Mouse (Mus musculus) heart, postnatal 0 days (tissue): Measurements from ENCODE around the gene Pth1r. TPM values are rescaled to one million over a fixed set of nuclear protein-coding genes. Genes with fewer than 3 reads are reported as not detected.

ENCODE experiments used
- ATAC-seq: fragments of 200-750 bp; cut with Nextera tagmentation; 2 replicates; pipeline ENCODE4 v1.8.0; 2017; ENCODE audit warnings: low read depth, moderate number of reproducible peaks, moderate library complexity; ENCODE audit not compliant: insufficient read depth
- DNase-seq: peaks from one replicate; pipeline ENCODE4 v3.0.0-alpha.2; 2016; ENCODE audit warnings: low spot score
- H3K27ac ChIP-seq: fragments of 300-500 bp; sonication (generic); 2 replicates; pipeline ENCODE4 v1.5.1; 2014; ENCODE audit warnings: low read depth, mild to moderate bottlenecking
- H3K27me3 ChIP-seq: fragments of 300-500 bp; sonication (generic); 2 replicates; pipeline ENCODE4 v1.6.1; 2014; ENCODE audit warnings: low read length, mixed read lengths; ENCODE audit not compliant: control insufficient read depth, insufficient read depth
- H3K36me3 ChIP-seq: fragments of 300-500 bp; sonication (generic); replicated peaks from 2 replicates; pipeline ENCODE4 v1.6.1; 2014; ENCODE audit warnings: low read length, mixed read lengths; ENCODE audit not compliant: control insufficient read depth, insufficient read depth
- H3K4me1 ChIP-seq: fragments of 300-500 bp; sonication (generic); 2 replicates; pipeline ENCODE4 v1.6.1; 2014; ENCODE audit warnings: antibody characterized with exemption; ENCODE audit not compliant: control insufficient read depth, insufficient read depth
- H3K4me2 ChIP-seq: fragments of 300-500 bp; sonication (generic); 2 replicates; pipeline ENCODE4 v1.6.1; 2014; ENCODE audit warnings: low read depth, mild to moderate bottlenecking, low read length, moderate library complexity
- H3K4me3 ChIP-seq: fragments of 300-500 bp; sonication (generic); 2 replicates; pipeline ENCODE4 v1.5.1; 2014; ENCODE audit warnings: low read depth, low read length
- H3K9ac ChIP-seq: fragments of 300-500 bp; sonication (generic); replicated peaks from 2 replicates; pipeline ENCODE4 v1.6.1; 2014; ENCODE audit warnings: low read depth, low read length, mixed read lengths
- H3K9me3 ChIP-seq: fragments of 300-500 bp; sonication (generic); replicated peaks from 2 replicates; pipeline ENCODE4 v1.6.1; 2016; ENCODE audit warnings: low read length; ENCODE audit not compliant: control insufficient read depth
- CTCF ChIP-seq: IDR thresholded peaks from 2 replicates; pipeline ENCODE4 v1.5.1; 2016; ENCODE audit warnings: antibody characterized with exemption, control low read depth, low read depth
- EP300 ChIP-seq: IDR thresholded peaks from 2 replicates; pipeline ENCODE4 v1.6.1; 2016; ENCODE audit warnings: antibody characterized with exemption, low read depth
- WGBS: fragments of 180-500 bp; shearing (Covaris S2); extraction: QIAGEN DNeasy Blood & Tissue Kit; methylation state at CpG from one replicate; pipeline ENCODE4 v1.1.7; 2014; 5-methylcytosine and 5-hydroxymethylcytosine counted together
- polyA plus RNA-seq: library from polyadenylated mRNA; unstranded; fragments of >200 nt; fragmentation: Nextera tagmentation; extraction: Ambion mirVana; gene quantifications from 2 replicates; pipeline ENCODE4 v1.2.1, GENCODE M21; 2015
- total RNA-seq: library from RNA; depleted of rRNA; stranded (reverse); fragments of >200 nt; gene quantifications from 2 replicates; pipeline ENCODE4 v1.2.3, GENCODE M21; 2014; ENCODE audit warnings: low replicate concordance

The Pth1r gene
- total and polyA plus RNA-seq, 2 experiments from 2014 or later = 12.0 to 41.8 TPM

DNA sequence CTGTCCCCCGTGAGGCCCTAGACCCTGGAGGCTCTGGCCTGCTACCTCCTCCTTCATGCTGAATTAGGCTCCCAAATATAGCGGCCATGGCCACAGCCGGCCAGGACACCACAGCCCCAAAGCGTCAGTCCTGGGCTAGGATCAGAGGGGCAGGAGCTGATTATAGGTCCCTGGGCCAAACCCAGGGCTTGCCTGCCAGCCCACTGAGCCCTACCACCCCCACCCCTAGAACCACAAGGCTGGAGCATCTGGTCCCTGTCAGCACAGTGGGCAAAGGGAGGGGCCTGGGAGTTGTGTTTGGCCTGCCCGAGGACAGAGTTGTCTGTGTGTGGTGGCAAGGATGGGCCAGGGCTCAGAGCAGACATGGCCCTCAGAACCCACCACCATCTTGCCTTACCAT lies 10.9 kb upstream of the Pth1r start:
- 76% methylated on average over 5 of the region's 5 CpGs for WGBS
- H3K27ac ChIP-seq = no peak overlapping the region

DNA sequence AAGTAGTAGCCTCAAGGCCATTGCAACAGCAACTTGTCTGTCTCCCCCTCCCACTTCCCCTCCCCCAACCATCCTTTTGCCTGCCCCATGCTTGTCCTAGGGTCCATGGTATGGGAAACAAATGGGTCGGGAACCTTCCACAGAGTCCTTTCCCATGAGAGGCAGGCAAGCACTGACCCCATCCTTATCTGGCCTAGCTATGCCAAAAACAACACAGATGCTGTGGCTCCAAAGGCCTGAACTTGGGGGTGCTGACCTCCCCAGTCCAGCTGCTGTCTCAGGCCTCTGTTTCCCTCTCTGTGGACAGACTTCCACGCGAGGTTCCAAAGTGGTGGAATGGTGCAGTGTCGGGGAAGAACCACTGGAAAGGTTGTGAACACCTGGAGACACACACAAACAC lies 6.8 kb upstream of the Pth1r start:
- Histone ChIP-seq H3K36me3 (no peaks in the 10 kb centered on the region), H3K9ac (no peak overlapping the region), H3K9me3 (no peaks in the 10 kb centered on the region), H3K4me3 (no peak overlapping the region), H3K4me2 (no peak overlapping the region), H3K27me3 (no peaks in the 10 kb centered on the region), H3K4me1 (peaks cover 23% of the 10 kb centered on the region), H3K27ac (no peak overlapping the region)
- no peak for TF ChIP-seq EP300
- TF ChIP-seq CTCF = no peak
- 65% methylated on average over 4 of the region's 4 CpGs for WGBS
- ATAC-seq (no peak), DNase-seq (no peak)

More for the DNA sequence above, 10.9 kb upstream of the Pth1r start:
- Histone ChIP-seq H3K9me3 (no peaks in the 10 kb centered on the region), H3K4me2 (no peak overlapping the region), H3K4me3 (no peak overlapping the region), H3K36me3 (no peaks in the 10 kb centered on the region), H3K27me3 (no peaks in the 10 kb centered on the region), H3K9ac (no peak overlapping the region), H3K4me1 (peaks cover 13% of the 10 kb centered on the region; the same call in 1 of the 2 replicates)
- ATAC-seq = no peak
- no peak for DNase-seq
- TF ChIP-seq CTCF = no peak
- no peak for TF ChIP-seq EP300

DNA sequence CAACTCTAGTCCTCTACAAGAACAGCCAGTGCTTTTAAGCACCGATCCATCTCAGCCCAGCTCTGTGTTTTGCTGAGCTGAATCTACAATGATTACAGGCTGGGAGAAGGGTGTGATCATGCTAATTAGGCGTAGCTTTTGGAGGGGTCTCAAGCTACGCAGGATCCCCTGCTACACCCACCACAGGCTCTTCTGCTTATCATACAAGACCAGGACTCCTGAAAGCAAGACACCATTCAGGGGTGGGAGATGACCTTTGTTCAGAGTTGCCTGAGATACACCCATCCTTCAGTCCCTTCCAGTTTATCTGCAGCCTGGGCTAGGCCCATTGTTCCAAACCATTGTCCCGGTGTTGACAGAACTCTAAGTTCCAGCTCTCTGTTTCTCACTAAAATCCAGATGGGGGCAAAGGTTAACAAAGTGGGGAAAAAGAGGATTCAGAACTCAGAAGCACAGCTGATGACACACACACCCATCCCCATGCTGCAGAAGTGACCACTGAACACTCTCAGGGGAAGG lies 6.0 kb upstream of the Pth1r start:
- DNase-seq (no peak), ATAC-seq (no peak)
- Histone ChIP-seq H3K4me2 (no peak overlapping the region), H3K9me3 (no peaks in the 10 kb centered on the region), H3K4me3 (no peak overlapping the region), H3K4me1 (peaks cover 23% of the 10 kb centered on the region), H3K27me3 (no peaks in the 10 kb centered on the region), H3K9ac (no peak overlapping the region), H3K36me3 (no peaks in the 10 kb centered on the region), H3K27ac (no peak overlapping the region)
- TF ChIP-seq CTCF = no peak
- TF ChIP-seq EP300 = no peak
- 68% methylated on average over 4 of the region's 4 CpGs for WGBS

DNA sequence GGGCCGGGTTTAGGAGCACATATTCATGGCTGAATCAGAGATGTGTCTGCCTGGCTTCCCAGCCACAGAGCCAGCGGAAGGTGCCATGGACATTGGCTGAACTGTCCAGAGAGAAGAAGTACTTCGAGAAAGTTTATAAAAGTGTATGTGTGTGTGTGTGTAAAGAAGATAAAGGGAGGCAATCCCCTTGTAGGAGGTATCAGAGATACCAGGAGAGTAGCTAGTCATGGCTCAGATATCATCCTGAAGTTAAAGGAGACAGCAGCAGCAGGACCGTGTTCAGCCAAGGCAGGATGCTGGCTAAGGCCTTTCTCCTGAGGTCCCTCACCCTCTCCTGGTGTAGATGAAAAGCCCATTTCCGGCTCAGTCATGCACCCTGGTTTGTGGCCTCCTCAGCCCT lies 4.5 kb upstream of the Pth1r start:
- DNase-seq (no peak), ATAC-seq (no peak)
- H3K4me1 ChIP-seq = peaks cover 23% of the 10 kb centered on the region
- H3K9ac ChIP-seq = no peak overlapping the region
- no peaks in the 10 kb centered on the region for H3K27me3 ChIP-seq
- H3K9me3 ChIP-seq = no peaks in the 10 kb centered on the region
- peak overlapping the region; percentile 32; the same call in 1 of the 2 replicates for H3K4me2 ChIP-seq
- 51% methylated on average over 5 of the region's 5 CpGs for WGBS
- H3K27ac ChIP-seq = peak overlapping the region; percentile 45; the same call in 1 of the 2 replicates
- H3K36me3 ChIP-seq = no peaks in the 10 kb centered on the region
- TF ChIP-seq CTCF (no peak), EP300 (no peak)
- H3K4me3 ChIP-seq = no peak overlapping the region

DNA sequence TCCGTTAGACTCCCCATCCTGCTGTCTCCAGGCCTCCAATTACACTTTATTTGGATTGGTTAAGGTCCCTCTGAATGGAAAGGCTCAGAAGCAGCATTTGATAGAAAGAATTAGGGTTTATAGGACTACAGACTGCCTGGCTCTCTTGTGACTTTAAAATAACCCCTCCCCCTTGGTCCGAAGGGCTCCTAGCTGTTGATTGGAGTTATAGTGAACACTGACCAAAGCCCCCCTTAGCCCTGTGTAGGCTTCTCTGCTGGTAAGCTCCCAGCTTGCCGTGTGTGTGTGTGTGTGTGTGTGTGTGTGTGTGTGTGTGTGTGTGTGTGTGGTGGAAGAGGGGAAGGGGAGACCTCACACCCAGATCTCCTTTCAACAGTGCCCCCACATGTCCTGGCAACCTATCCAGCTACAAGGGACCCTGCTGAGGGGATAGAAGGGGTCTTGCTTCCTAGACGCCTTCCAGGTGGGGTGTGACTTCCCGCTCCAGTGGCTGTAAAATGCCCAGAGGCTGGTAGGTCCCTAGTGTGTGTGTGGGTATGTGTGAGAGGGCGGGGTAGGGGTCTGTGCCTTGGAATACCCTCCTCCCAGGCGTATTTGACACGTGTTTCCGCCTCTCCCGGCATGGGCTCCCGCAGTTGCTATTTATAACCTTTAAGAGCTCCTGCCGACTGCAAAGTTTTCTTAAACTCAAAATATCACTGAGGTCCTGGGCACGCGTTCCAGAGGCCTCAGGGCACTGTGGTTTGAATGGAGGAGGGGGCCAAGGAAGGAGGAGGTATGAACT lies 3.7 kb upstream of the Pth1r start:
- peak overlapping the region; percentile 45 for H3K27ac ChIP-seq
- peak overlapping the region; percentile 31; the same call in 1 of the 2 replicates for H3K9ac ChIP-seq
- H3K4me1 ChIP-seq = peaks cover 23% of the 10 kb centered on the region
- no peak for TF ChIP-seq EP300
- no peak for TF ChIP-seq CTCF
- no peaks in the 10 kb centered on the region for H3K36me3 ChIP-seq
- peak; percentile 49 for ATAC-seq
- DNase-seq = peak; percentile 72
- H3K9me3 ChIP-seq = no peaks in the 10 kb centered on the region
- WGBS = 12% methylated on average over 14 of the region's 14 CpGs
- H3K27me3 ChIP-seq = no peaks in the 10 kb centered on the region
- H3K4me2 ChIP-seq = peak overlapping the region; percentile 32
- no peak overlapping the region for H3K4me3 ChIP-seq
